Mouse (Mus musculus) liver, adult 2 months (tissue): ENCODE data around the gene Tma7.

ENCODE experiments used
- CTCF ChIP-seq: fragments of 200-500 bp; IDR thresholded peaks from 2 replicates; pipeline ENCODE4 v1.5.1; 2011; ENCODE audit warnings: low read depth, low read length, control low read depth
- POLR2A ChIP-seq: fragments of 200-500 bp; IDR thresholded peaks from 2 replicates; pipeline ENCODE4 v1.6.1; 2011; ENCODE audit warnings: low read length, control low read depth; ENCODE audit not compliant: insufficient read depth; ENCODE audit errors: extremely low read depth

GRCm38 (mm10) chr9:109103250-109103649 lies 20.9 kb upstream of the Tma7 start:
- TF ChIP-seq POLR2A (no peak), CTCF (no peak)
